Mouse (Mus musculus) midbrain, embryonic 11.5 days (tissue): Measurements from ENCODE around the gene Ptpn18. TPM values are rescaled to one million over a fixed set of nuclear protein-coding genes. Genes with fewer than 3 reads are reported as not detected.

Experiments used
- ATAC-seq: fragments of 200-750 bp; cut with Nextera tagmentation; 2 replicates; pipeline ENCODE4 v1.8.0; 2017; ENCODE audit warnings: moderate TSS enrichment, moderate library complexity; ENCODE audit not compliant: low FRiP score
- DNase-seq: peaks from one replicate; pipeline ENCODE4 v3.0.0; 2015; ENCODE audit warnings: low spot score; ENCODE audit errors: missing footprints
- H3K27ac ChIP-seq: fragments of 300-500 bp; sonication (generic); 2 replicates; pipeline ENCODE4 v1.5.1; 2014; ENCODE audit warnings: low read depth, low read length
- H3K27me3 ChIP-seq: fragments of 300-500 bp; sonication (generic); 2 replicates; pipeline ENCODE4 v1.6.1; 2014; ENCODE audit warnings: mild to moderate bottlenecking, low read length, moderate library complexity, mixed read lengths; ENCODE audit not compliant: control insufficient read depth, insufficient read depth
- H3K36me3 ChIP-seq: fragments of 300-500 bp; sonication (generic); 2 replicates; pipeline ENCODE4 v1.6.1; 2014; ENCODE audit warnings: mild to moderate bottlenecking, low read length, moderate library complexity, mixed read lengths; ENCODE audit not compliant: control insufficient read depth, insufficient read depth
- H3K4me1 ChIP-seq: fragments of 300-500 bp; sonication (generic); 2 replicates; pipeline ENCODE4 v1.6.1; 2014; ENCODE audit warnings: low read length; ENCODE audit not compliant: control insufficient read depth, insufficient read depth
- H3K4me2 ChIP-seq: fragments of 300-500 bp; sonication (generic); 2 replicates; pipeline ENCODE4 v1.6.1; 2014; ENCODE audit warnings: mild to moderate bottlenecking, moderate library complexity
- H3K4me3 ChIP-seq: fragments of 300-500 bp; sonication (generic); 2 replicates; pipeline ENCODE4 v1.5.1; 2014; ENCODE audit warnings: low read depth, low read length
- H3K9ac ChIP-seq: fragments of 300-500 bp; sonication (generic); 2 replicates; pipeline ENCODE4 v1.6.1; 2014; ENCODE audit warnings: low read length
- H3K9me3 ChIP-seq: fragments of 300-500 bp; sonication (generic); 2 replicates; pipeline ENCODE4 v1.6.1; 2016; ENCODE audit warnings: low read length; ENCODE audit not compliant: control insufficient read depth
- WGBS: fragments of 180-500 bp; shearing (Covaris S2); extraction: QIAGEN DNeasy Blood & Tissue Kit; methylation state at CpG from one replicate; pipeline ENCODE4 v1.1.7; 2014; 5-methylcytosine and 5-hydroxymethylcytosine counted together
- polyA plus RNA-seq: library from polyadenylated mRNA; unstranded; fragments of >200 nt; fragmentation: Nextera tagmentation; extraction: Ambion mirVana; gene quantifications from 2 replicates; pipeline ENCODE4 v1.2.1, GENCODE M21; 2014

The Ptpn18 gene
- polyA plus RNA-seq: 5.5 and 7.3 TPM in 2 replicates

DNA sequence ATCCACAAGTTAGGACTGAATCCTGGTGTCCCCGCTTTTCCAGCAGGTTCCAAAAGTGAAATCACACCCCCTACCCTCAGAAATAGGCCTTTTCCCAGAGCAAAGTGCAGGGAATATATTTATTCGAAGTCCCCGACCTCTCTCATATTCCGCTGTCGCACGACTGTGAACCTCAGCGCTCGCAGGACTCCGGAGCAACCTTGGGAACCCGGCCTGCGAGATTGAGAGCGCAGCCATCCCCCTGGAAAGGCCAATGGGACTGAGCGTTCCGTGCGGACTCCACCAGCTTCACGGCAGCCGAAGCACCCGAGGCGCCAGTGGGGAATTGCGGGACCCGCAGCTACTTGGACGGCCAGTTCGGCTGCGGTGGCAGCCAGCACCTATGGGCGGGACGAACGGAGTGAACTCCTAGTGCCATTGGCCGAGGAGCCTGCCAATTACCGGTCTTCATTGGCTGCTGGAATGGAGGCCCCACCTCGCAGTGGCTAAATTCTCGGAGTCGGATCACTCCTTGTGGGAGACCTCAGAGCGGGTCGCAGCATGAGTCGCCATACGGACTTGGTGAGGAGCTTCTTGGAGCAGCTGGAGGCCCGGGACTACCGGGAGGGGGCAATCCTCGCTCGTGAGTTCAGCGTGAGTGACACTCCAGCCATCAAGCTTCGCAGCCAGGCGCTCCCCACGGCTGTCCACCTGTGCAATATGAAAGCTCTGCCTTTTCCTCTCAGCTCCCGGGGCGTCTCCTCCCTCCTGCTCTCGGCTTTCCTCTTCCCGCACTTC is at the start of gene Ptpn18:
Ptpn18 (plus strand) TSS at position 479 of the 777 bp plus-strand sequence.
- H3K4me1 ChIP-seq: peaks cover 3% of the 10 kb centered on the region
- no peak within 1 kb of the TSS for H3K27ac ChIP-seq
- under 1% methylated on average over 48 of the region's 48 CpGs for WGBS
- peaks cover 28% of the 10 kb centered on the region for H3K27me3 ChIP-seq
- peak within 1 kb of the TSS; percentile 60 for H3K9ac ChIP-seq
- no peaks in the 10 kb centered on the region for H3K36me3 ChIP-seq
- H3K9me3 ChIP-seq: no peaks in the 10 kb centered on the region
- H3K4me3 ChIP-seq: peak within 1 kb of the TSS; percentile 47
- peak within 1 kb of the TSS; percentile 86 for H3K4me2 ChIP-seq
- ATAC-seq: peak; percentile 96
- peak; percentile 100 for DNase-seq

DNA sequence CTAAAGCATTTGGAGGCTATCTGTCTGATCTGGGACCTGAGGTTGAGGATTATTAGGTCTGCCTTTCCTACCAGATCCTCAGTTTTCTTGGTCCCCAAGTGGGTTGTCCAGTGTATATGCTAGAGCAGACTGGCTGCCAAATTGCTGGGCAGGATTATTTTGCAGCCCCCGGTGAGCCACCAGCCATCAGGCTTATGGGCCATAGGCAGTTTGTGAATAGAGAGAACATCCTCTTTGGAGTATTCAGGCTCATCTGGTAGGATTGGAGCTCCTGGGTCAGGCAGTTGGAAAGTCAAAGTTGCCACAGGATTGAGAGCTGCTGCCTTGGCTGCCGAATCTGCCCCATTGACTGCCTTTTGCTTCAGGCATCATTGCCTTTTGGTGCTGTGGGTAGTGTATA is 31.1 kb upstream of the Ptpn18 start:
- Histone ChIP-seq H3K4me3 (no peak overlapping the region), H3K27me3 (no peaks in the 10 kb centered on the region), H3K4me1 (0 out of 2 replicates have a peak, but pooled peaks cover 4% of the 10 kb centered on the region), H3K27ac (no peak overlapping the region), H3K36me3 (no peaks in the 10 kb centered on the region; the same call in 1 of the 2 replicates), H3K4me2 (no peak overlapping the region), H3K9ac (no peak overlapping the region), H3K9me3 (peaks cover 25% of the 10 kb centered on the region; the same call in 1 of the 2 replicates)
- peak; percentile 76 for DNase-seq
- ATAC-seq: no peak
- 91% methylated on average over 2 of the region's 2 CpGs for WGBS

DNA sequence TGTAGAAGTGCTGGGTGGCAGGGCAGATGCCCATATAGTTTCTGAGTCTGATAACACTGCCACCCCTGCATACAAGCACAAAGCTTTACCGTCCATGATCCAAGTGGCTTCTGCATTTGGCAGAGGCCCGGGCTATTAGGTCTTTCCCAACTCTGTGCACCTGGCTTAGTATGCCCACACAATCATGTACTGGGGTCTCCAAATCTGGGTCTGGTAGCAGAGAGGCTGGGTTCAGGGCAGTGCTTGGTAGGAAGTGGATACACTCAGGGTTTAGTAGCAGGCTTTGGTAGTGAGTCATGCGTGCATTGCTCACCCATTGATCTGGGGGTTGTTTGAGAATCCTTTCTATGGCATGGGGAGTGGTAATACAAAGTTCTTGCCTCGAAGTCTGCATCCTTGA is 30.3 kb upstream of the Ptpn18 start:
- Histone ChIP-seq H3K9ac (no peak overlapping the region), H3K27ac (no peak overlapping the region), H3K27me3 (no peaks in the 10 kb centered on the region), H3K4me2 (no peak overlapping the region), H3K9me3 (peaks cover 25% of the 10 kb centered on the region; the same call in 1 of the 2 replicates), H3K36me3 (no peaks in the 10 kb centered on the region; the same call in 1 of the 2 replicates), H3K4me3 (no peak overlapping the region), H3K4me1 (peaks cover 7% of the 10 kb centered on the region; the same call in 1 of the 2 replicates)
- WGBS: 95% methylated on average over 4 of the region's 4 CpGs
- peak; percentile 45 for DNase-seq
- ATAC-seq: no peak

DNA sequence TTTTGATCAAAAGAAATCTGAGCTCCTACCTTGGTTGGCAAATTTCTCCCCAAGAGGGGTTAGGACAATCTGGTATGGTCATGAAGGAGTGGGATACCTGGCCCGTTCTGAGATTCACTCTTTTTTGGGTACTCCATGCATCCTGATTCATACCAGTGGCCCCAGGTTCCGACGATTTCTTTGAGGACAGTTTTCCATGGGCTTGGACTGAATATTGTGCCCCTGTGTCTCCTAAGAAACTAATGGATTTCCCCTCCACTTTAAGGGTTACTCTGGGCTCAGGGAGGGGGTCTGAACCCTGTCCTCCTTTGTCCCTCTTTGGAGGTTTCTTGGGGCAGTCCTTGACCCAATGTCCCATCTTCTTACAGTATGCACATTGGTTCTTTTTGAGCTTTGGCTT is 28.6 kb upstream of the Ptpn18 start:
- Histone ChIP-seq H3K9me3 (peaks cover 25% of the 10 kb centered on the region; the same call in 1 of the 2 replicates), H3K27ac (no peak overlapping the region), H3K4me2 (no peak overlapping the region), H3K9ac (no peak overlapping the region), H3K4me3 (no peak overlapping the region), H3K4me1 (peaks cover 7% of the 10 kb centered on the region; the same call in 1 of the 2 replicates), H3K27me3 (no peaks in the 10 kb centered on the region), H3K36me3 (no peaks in the 10 kb centered on the region; the same call in 1 of the 2 replicates)
- ATAC-seq: no peak
- DNase-seq: peak; percentile 72
- WGBS: 95% methylated on average over 3 of the region's 3 CpGs

DNA sequence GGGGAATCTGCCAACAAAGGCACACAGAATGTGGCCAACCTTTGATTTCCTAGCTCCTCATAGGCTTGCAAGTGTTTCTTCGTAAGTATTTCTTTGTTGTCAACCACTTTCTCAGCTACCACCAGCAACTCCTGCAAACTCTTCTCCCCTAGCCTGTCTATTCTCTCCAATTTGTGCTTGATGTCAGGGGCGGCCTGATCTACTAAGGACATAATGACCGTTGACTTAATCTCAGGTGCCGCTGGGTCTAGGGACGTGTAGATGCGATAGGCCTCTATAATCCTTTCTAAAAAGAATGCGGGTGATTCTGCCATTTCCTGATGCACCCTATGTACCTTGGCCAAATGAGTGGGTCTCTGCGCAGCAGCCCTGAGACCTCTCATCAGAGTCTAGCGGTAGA is 28.1 kb upstream of the Ptpn18 start:
- H3K27me3 ChIP-seq: no peaks in the 10 kb centered on the region
- H3K9ac ChIP-seq: no peak overlapping the region
- 96% methylated on average over 9 of the region's 9 CpGs for WGBS
- H3K4me2 ChIP-seq: no peak overlapping the region
- no peak for ATAC-seq
- peak; percentile 59 for DNase-seq
- no peaks in the 10 kb centered on the region; the same call in 1 of the 2 replicates for H3K36me3 ChIP-seq
- H3K27ac ChIP-seq: no peak overlapping the region
- peaks cover 7% of the 10 kb centered on the region; the same call in 1 of the 2 replicates for H3K4me1 ChIP-seq
- no peak overlapping the region for H3K4me3 ChIP-seq
- H3K9me3 ChIP-seq: peaks cover 25% of the 10 kb centered on the region; the same call in 1 of the 2 replicates

DNA sequence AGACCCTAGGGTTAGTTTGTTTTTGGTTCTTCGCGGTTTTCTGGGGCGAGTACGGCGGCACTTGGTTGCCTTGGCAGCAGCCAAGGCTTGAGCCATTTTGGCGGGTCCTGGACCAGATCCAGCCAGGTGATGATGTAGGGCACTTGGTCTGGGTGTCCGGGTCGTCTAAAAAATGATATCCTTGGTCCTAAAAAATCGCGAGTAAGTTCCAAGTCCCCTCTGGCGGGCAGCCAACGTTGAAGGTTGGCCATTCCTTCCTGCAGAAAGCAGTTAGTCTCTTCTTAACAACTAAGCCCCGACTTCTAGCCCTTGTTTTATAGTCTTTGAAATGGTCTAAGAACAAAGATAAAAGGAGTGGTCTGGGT is 27.2 kb upstream of the Ptpn18 start:
- no peak for DNase-seq
- H3K4me1 ChIP-seq: peaks cover 7% of the 10 kb centered on the region; the same call in 1 of the 2 replicates
- no peaks in the 10 kb centered on the region; the same call in 1 of the 2 replicates for H3K36me3 ChIP-seq
- WGBS: 25% methylated on average over 13 of the region's 13 CpGs
- H3K27me3 ChIP-seq: no peaks in the 10 kb centered on the region
- peak overlapping the region; percentile 61 for H3K9ac ChIP-seq
- H3K9me3 ChIP-seq: peaks cover 25% of the 10 kb centered on the region; the same call in 1 of the 2 replicates
- no peak overlapping the region for H3K27ac ChIP-seq
- H3K4me3 ChIP-seq: peak overlapping the region; percentile 29
- peak overlapping the region; percentile 49 for H3K4me2 ChIP-seq
- ATAC-seq: no peak; the same call in 1 of the 2 replicates

DNA sequence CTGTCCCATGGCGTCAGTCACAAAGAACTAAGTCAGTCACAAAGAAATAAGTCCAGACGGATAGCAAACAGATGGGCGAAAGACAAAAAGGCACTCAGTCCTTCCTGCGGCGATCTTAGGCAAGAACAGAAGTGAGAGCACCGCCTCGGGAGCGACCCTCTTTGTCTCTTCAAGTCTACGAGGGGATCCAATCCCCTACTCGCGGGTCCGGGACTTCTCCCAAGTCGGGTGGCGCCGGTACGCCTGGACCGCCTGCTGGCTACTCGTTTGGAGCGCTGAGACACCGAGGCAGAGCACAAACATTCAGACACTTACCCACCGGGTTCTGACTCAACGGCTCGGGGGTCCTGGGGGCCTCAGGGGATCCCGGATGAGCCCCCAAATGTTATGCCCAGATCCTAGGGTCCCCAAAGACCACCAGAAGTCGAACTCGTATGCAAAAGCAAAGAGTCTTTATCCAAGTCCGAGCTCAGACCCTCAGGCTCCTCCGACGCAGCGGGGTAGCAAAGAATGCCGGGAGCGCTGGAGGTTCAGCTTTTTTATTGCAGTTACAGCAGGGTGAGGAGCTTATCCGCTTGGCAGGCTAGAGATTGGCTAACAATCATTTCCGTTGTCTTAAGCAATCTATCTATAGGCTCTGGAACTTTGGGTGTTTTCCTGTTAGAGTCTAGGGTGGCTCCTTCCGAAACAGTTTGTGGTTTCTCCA is 26.6 kb upstream of the Ptpn18 start:
- peak; percentile 97 for DNase-seq
- peak overlapping the region; percentile 49 for H3K4me2 ChIP-seq

DNA sequence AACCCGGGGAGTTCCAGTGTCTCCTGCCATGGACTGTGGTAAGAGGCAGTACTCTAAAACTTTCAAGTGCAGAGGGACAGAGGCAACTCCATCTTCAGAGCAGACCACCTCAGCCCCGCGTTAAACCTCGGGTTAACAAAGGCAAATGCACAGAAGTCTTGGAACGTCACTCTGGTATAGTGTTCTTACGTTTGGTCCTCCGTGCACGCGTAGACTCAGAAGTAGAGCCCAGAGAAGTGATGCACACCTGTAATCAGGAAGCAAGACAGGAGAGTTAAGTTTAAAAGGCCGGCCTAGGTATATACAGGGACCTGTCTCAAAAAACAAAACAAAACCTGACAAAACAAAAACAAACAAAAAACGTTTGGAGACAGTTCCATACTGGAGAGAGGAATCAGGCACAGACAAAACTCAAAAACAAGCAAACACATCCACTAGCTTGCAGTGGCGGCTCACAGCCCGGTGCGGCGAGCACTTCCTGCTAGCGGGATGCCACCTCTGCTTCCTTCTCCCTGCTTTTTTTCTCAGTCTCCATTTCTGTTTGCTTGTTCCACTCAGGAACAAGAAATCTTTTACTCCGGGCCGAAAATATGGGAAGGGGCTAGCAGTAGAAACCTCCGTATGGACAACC is 25.6 kb upstream of the Ptpn18 start:
- H3K4me1 ChIP-seq: peaks cover 12% of the 10 kb centered on the region
- DNase-seq (peak; percentile 91), ATAC-seq (no peak)
- peak overlapping the region; percentile 54; the same call in 1 of the 2 replicates for H3K9ac ChIP-seq
- peaks cover 25% of the 10 kb centered on the region; the same call in 1 of the 2 replicates for H3K9me3 ChIP-seq
- H3K4me2 ChIP-seq: peak overlapping the region; percentile 47
- no peak overlapping the region for H3K27ac ChIP-seq
- H3K4me3 ChIP-seq: peak overlapping the region; percentile 51
- H3K36me3 ChIP-seq: no peaks in the 10 kb centered on the region; the same call in 1 of the 2 replicates
- H3K27me3 ChIP-seq: no peaks in the 10 kb centered on the region
- WGBS: 6% methylated on average over 19 of the region's 19 CpGs

More for the DNA sequence above, 26.6 kb upstream of the Ptpn18 start:
- Histone ChIP-seq H3K27ac (peak overlapping the region; percentile 52), H3K4me3 (peak overlapping the region; percentile 29), H3K9ac (peak overlapping the region; percentile 61), H3K9me3 (peaks cover 25% of the 10 kb centered on the region; the same call in 1 of the 2 replicates), H3K36me3 (no peaks in the 10 kb centered on the region; the same call in 1 of the 2 replicates), H3K4me1 (peaks cover 7% of the 10 kb centered on the region; the same call in 1 of the 2 replicates), H3K27me3 (no peaks in the 10 kb centered on the region)
- peak; percentile 36 for ATAC-seq
- WGBS: 4% methylated on average over 35 of the region's 35 CpGs
